Mouse (Mus musculus): ENCODE data around the gene Vmn1r218.
"Not testable (repeated sequence)": the region's sequence is repeated elsewhere in the genome, so short reads cannot be mapped to it uniquely, and the experiment has no call there.

Vmn1r218 gene

GRCm38 (mm10) chr13:23133099-23133498 is at the start of gene Vmn1r218:
TSS of gene Vmn1r218 (plus strand) at chr13:23133155.
- DNase-seq (ENCODE audit: low read depth, low spot score) = no peak

DNA sequence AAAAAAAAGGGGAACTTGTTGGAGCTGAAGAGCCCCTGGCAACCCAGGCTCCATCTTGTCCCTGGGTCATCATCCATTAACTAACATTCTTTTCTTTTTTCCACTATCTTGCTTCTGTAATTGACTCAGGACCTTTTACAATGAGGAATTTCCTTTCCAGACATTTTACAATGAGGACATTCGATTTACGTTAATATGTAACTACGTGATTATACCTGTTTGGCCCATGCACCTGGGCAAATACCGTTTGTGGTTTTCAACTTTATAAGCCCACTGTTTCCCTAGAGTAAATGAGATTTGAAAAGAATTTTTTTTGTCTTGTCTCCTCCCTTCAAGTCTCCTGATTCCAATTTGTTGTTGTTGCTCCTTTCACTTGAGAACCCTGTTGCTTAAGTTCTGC is 38.6 kb upstream of the Vmn1r218 start:
- no peak for DNase-seq (ENCODE audit: low read depth, low spot score)

DNA sequence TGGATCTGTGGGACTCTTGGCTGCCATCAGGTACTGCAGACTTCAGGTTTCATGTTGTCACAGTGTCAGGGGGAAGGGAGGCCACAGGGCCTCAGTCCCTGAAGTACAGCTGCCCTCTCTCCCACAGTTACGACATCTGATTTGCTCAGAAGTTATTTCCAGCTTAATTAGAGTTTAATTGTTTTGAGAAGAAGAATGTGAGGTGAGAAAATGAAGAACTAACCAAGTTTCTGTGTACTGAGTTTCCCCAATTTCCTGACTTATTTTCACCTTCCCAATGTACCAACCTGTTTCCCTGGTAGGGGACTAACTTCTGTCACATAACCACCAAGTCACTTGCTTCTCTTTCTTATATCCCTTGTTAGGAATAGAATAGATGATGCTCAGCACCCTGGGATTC is 14.8 kb upstream of the Vmn1r218 start, which contains the start of gene Vmn1r217:
Vmn1r217 (minus strand) TSS at position 101 of the 400 bp plus-strand sequence.
- DNase-seq (ENCODE audit: low read depth, low spot score) = not testable (repeated sequence)

DNA sequence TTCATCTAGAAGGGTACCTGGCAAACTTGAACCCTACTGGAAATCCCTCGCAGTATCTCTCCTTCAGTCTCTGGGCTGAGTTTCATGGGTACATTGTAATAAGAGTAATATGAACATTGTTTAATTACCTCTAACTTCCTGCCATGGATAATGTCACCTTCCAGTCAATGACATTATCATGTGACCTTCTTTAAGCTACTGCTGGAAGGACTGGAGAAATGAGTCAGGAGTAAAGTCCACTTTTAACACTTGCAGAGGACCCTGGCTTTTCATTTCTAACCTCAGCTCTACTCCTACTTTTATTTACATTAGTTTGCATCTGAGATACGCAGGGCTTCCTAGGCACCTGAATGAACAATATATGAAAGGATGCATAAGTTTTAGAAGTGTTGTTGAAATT is 12.3 kb upstream of the Vmn1r218 start:
- no peak for DNase-seq (ENCODE audit: low read depth, low spot score)

DNA sequence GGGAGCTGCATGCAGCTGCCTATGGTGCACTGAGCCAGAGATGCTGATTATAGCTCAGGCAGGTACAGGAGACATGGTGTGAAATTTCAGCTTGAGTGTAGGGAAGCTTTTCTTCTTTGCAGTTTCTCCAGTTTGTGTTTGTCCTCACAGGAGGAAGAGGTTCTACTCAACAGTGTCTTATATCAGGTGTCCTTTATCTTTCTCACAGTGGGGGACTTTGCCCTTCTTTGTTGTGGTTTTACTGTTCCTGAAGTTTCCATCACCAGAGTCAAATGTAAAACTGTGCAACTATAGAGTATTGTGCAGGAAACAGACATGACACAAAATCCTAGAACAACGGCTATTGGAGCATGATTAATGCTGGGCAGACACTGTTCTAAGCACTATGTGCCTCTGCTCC is 546 bp downstream of the Vmn1r218 start:
- DNase-seq (ENCODE audit: low read depth, low spot score) = no peak

GRCm38 (mm10) chr13:23138880-23139279 is 5.9 kb downstream of the Vmn1r218 start:
- no peak for DNase-seq (ENCODE audit: low read depth, low spot score)

- no peak for DNase-seq (ENCODE audit: low read depth, low spot score)
Observed at GRCm38 (mm10) chr13:23157848-23158247, 24.9 kb downstream of the Vmn1r218 start.

DNA sequence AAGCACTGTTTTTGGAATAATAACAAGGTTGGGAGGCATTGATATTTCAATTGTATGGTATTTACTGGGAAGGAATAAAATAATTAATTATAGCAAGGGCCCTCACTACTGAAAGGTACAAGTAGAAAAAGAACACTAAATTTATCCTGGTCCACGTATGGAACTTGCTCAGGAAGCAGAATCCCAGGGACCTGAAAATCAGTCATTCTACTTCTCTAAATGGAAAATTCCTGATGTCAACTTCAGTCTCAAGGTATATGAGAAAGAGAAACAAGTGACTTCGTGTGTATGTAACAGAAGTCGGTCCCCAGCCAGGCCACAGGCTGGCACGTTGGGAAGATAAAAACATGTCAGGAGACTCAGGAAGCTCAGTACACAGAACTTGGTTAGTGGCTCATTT is 26.1 kb downstream of the Vmn1r218 start, which contains the start of gene Vmn1r219:
Vmn1r219 (plus strand) TSS at position 301 of the 400 bp plus-strand sequence.
- no peak for DNase-seq (ENCODE audit: low read depth, low spot score)

DNA sequence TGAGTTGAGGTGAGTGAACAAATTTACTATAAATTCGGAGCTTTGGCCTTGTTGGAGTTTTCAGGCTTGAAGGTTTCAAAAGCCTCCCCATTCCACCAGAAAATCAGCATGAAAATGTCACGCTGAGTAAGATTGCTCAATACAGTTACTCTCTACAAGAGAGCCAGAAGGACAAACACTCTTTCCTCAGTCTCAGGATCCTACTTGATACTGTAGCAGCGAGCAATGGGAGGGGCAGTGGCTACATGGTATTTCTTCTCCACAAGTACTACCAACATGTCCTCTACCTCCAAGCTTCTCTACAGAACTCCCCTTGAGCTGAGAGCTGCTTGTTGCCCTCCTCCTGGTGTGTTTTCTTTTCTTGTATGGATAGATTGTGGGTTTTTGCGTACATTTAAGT is 33.5 kb downstream of the Vmn1r218 start:
- not testable (repeated sequence) for DNase-seq (ENCODE audit: low read depth, low spot score)

DNA sequence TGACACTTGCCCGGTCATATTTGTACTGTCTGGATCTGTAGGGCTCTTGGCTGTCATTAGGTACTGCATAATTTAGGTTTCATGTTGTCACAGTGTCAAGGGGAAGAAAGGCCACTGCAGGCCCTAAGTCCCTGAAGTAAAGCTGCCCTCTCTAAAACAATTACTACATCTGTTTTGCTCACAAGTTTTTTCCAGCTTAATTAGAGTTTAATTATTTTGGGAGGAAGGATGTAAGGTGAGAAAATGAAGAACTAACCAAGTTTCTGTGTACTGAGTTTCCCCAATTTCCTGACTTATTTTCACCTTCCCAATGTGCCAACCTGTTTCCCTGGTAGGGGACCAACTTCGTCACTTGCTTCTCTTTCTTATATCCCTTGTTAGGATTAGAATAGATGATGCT is 54.9 kb downstream of the Vmn1r218 start, which contains the start of gene Vmn1r220:
Vmn1r220 (minus strand) TSS at position 101 of the 400 bp plus-strand sequence.
- DNase-seq (ENCODE audit: low read depth, low spot score) = no peak
